Mouse (Mus musculus) heart, embryonic 14.5 days (tissue): Measurements from ENCODE around the gene Aftph. TPM values are rescaled to one million over a fixed set of nuclear protein-coding genes. Genes with fewer than 3 reads are reported as not detected.

Experiments
- ATAC-seq: fragments of 200-750 bp; cut with Nextera tagmentation; 2 replicates; pipeline ENCODE4 v1.8.0; 2017; ENCODE audit warnings: low read depth, moderate TSS enrichment; ENCODE audit not compliant: insufficient number of reproducible peaks, insufficient read depth, low FRiP score
- H3K27ac ChIP-seq, 2 experiments: fragments of 200-500 bp in 1 of 2; fragments of 300-500 bp in 1 of 2; sonication (generic) in 1 of 2; replicated peaks in 1 of 2; 2 replicates each; pipeline ENCODE4 v1.5.1; 2012 to 2014; ENCODE audit warnings: low read depth in 2 of 2, low read length in 2 of 2, control low read depth in 1 of 2, mild to moderate bottlenecking in 1 of 2, mixed read lengths in 1 of 2; ENCODE audit not compliant: control insufficient read depth in 1 of 2, insufficient read depth in 1 of 2
- H3K27me3 ChIP-seq: fragments of 300-500 bp; sonication (generic); 2 replicates; pipeline ENCODE4 v1.6.1; 2014; ENCODE audit warnings: mild to moderate bottlenecking, low read length, control low read depth; ENCODE audit not compliant: control insufficient read depth, insufficient read depth
- H3K36me3 ChIP-seq: fragments of 300-500 bp; sonication (generic); 2 replicates; pipeline ENCODE4 v1.6.1; 2014; ENCODE audit warnings: mild to moderate bottlenecking, control low read depth, low read length, mixed read lengths; ENCODE audit not compliant: control insufficient read depth, insufficient read depth
- H3K4me1 ChIP-seq, 2 experiments: fragments of 200-500 bp in 1 of 2; fragments of 300-500 bp in 1 of 2; sonication (generic) in 1 of 2; 2 replicates each; pipeline ENCODE4 v1.6.1; 2012 to 2014; ENCODE audit warnings: low read length in 2 of 2, control low read depth in 1 of 2, mixed read lengths in 1 of 2; ENCODE audit not compliant: control insufficient read depth in 2 of 2, insufficient read depth in 2 of 2
- H3K4me2 ChIP-seq: fragments of 300-500 bp; sonication (generic); 2 replicates; pipeline ENCODE4 v1.6.1; 2014; ENCODE audit warnings: mild to moderate bottlenecking, low read length
- H3K4me3 ChIP-seq, 2 experiments: fragments of 200-500 bp in 1 of 2; fragments of 300-500 bp in 1 of 2; sonication (generic) in 1 of 2; 2 replicates each; pipeline ENCODE4 v1.5.1; 2012 to 2014; ENCODE audit warnings: low read length in 2 of 2, mild to moderate bottlenecking in 2 of 2, control low read depth in 1 of 2, low read depth in 1 of 2, moderate library complexity in 1 of 2; ENCODE audit not compliant: control insufficient read depth in 1 of 2, insufficient read depth in 1 of 2
- H3K9ac ChIP-seq: fragments of 300-500 bp; sonication (generic); 2 replicates; pipeline ENCODE4 v1.6.1; 2014; ENCODE audit warnings: mild to moderate bottlenecking, low read length
- H3K9me3 ChIP-seq: fragments of 300-500 bp; sonication (generic); 2 replicates; pipeline ENCODE4 v1.6.1; 2016; ENCODE audit warnings: low read length, control low read depth; ENCODE audit not compliant: control insufficient read depth
- WGBS: fragments of 180-500 bp; shearing (Covaris S2); extraction: QIAGEN DNeasy Blood & Tissue Kit; methylation state at CpG from one replicate; pipeline ENCODE4 v1.1.7; 2014; 5-methylcytosine and 5-hydroxymethylcytosine counted together
- polyA plus RNA-seq: library from polyadenylated mRNA; unstranded; fragments of >200 nt; fragmentation: Nextera tagmentation; extraction: Ambion mirVana; gene quantifications from 2 replicates; pipeline ENCODE4 v1.2.1, GENCODE M21; 2014

The Aftph gene
- polyA plus RNA-seq, 1 experiment from 2014 or later: 11.2 TPM

DNA sequence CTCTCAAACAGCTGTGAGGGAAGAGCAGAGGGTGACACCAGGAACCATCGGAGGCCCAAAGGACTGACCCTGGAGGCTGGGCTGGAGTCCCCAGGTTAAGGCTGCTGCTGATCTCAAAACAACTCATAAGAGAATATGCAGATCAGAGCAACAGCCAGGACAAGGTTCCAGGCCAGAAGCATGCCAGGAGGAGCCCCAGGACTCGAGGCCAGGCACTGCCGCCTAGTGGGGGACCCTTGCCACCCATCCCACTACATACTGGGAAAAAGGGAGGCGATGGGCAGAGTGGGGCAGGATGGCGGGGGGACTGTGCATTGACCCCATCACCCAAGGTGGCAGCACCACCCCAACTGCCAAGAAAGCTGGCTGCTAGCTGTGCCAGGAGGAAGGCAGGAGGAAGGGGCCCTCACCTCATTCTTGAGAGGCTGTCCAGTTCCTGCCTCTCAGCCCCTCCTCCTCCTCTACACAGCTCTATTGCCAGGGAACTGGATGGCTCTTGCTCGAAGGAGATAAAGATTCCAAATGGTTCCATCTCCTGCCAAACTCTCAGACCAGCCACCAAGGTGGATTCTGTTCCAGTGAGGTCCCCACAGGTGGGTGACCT is 69.5 kb downstream of the Aftph start:
- no peak overlapping the region for H3K4me2 ChIP-seq
- 44% methylated on average over 6 of the region's 6 CpGs for WGBS
- H3K9me3 ChIP-seq: no peaks in the 10 kb centered on the region

DNA sequence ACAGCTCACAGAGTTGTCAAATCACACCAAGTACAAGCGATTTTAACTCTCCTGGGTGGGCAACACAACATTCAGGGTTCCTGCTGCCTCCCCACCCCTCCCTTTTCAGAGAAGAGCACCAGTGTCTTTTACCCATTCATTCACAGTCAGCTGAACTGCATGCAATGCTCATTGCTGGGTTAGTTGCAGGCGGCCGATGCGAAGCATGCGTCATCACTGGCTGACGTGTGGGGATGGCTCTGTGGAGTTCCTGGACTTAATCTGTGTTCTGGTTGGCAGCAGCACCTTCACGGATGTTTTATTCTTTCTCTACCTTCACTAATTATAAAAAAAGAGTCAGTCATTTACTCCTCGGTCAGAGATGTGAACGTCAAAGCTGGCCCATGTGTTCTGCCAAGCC is 76.5 kb downstream of the Aftph start:
- H3K9ac ChIP-seq: no peak overlapping the region
- no peaks in the 10 kb centered on the region for H3K36me3 ChIP-seq
- WGBS: 71% methylated on average over 9 of the region's 9 CpGs
- peaks cover 0 to 5% of the 10 kb centered on the region in 2 experiments; a peak in 1 of 4 replicates for H3K4me1 ChIP-seq
- no peak overlapping the region for H3K4me2 ChIP-seq
- H3K9me3 ChIP-seq: no peaks in the 10 kb centered on the region
- no peak overlapping the region for H3K4me3 ChIP-seq
- no peaks in the 10 kb centered on the region for H3K27me3 ChIP-seq
- ATAC-seq: no peak
- H3K27ac ChIP-seq: no peak overlapping the region

More for the DNA sequence above, 69.5 kb downstream of the Aftph start:
- Histone ChIP-seq H3K4me1 (no peaks in the 10 kb centered on the region; a peak in 1 of 4 replicates), H3K9ac (no peak overlapping the region), H3K36me3 (no peaks in the 10 kb centered on the region), H3K27me3 (no peaks in the 10 kb centered on the region), H3K27ac (no peak overlapping the region), H3K4me3 (no peak overlapping the region)
- ATAC-seq: peak; percentile 29; the same call in 1 of the 2 replicates

DNA sequence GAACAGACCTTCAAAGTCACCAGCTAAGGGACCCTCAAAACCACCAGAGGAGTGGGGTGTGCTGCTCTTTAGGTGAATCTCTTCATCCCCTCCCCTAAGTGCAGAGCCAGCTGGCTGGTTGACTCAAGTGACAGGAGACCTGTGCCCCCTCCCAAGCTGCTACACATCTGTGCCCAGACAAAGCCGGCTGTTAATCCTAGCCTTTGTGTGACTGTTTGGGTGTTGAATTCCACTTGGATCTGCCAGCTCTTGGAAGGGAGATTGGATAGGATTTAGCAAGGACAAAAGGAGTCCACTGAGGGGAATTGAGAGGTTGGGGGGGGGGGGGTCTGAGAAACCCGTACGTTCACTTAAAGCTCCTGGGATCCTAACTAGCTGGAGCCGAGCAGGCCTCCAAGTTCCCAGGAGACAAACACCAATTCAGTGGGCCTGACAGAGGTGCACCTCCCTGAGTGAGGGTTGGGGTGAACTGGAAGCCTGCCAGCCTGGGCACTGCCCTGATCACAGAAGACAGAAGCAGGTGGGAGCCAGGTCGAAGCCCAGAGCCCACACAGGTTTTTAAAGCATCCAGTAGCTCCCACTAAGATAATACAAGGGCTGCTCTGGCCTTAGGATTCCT is 77.7 kb downstream of the Aftph start:
- Histone ChIP-seq H3K36me3 (no peaks in the 10 kb centered on the region), H3K9ac (no peak overlapping the region), H3K27ac (no peak overlapping the region), H3K4me2 (no peak overlapping the region), H3K9me3 (no peaks in the 10 kb centered on the region), H3K27me3 (no peaks in the 10 kb centered on the region), H3K4me3 (no peak overlapping the region), H3K4me1 (peaks cover 0 to 5% of the 10 kb centered on the region in 2 experiments; a peak in 1 of 4 replicates)
- ATAC-seq: no peak
- WGBS: 56% methylated on average over 5 of the region's 5 CpGs

DNA sequence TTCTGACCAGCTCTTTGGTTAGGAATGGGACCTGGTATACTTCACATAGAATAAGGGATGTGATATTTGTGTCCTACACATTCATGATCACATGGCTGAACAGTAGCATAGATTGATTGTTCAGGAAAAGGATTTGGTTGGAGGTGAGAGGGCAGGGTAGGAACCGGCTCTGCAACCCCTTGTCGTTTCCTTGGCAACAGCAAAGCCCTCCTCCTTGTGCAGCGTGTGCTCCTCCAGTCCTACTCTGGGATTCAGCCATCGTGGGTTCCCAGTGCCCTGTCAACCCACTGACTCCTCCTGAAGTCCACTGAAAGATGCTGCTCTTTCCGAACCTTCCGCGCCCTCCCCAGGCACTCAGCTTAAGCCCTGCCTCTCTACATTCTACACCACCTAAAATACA is 78.6 kb downstream of the Aftph start:
- Histone ChIP-seq H3K9me3 (no peaks in the 10 kb centered on the region), H3K4me3 (no peak overlapping the region), H3K27ac (no peak overlapping the region), H3K4me2 (no peak overlapping the region), H3K4me1 (peaks cover 0 to 5% of the 10 kb centered on the region in 2 experiments; a peak in 1 of 4 replicates), H3K27me3 (no peaks in the 10 kb centered on the region), H3K9ac (no peak overlapping the region), H3K36me3 (no peaks in the 10 kb centered on the region)
- 77% methylated on average over 7 of the region's 7 CpGs for WGBS
- ATAC-seq: no peak

DNA sequence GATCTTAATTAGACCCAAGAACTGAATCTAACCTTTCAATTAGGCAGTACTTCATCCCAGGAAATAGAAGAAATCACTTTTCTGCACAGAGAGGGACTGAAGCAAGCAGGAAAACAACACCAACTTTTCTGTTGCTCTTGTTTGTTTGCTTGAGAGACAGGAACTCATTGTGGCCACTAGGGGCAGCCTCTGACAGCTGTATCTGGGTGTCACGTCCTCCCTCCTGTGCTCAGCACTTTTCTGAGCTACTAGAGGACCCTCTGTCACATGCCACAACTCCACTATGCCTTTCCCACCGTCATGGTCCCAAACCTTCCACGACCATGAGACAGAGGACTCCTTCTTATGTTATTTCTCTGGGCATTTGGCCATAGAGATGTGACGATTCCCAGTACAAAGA is 79.7 kb downstream of the Aftph start:
- Histone ChIP-seq H3K4me3 (no peak overlapping the region), H3K4me1 (peaks cover 5 to 12% of the 10 kb centered on the region in 2 experiments), H3K27ac (no peak overlapping the region), H3K4me2 (no peak overlapping the region), H3K36me3 (no peaks in the 10 kb centered on the region), H3K27me3 (no peaks in the 10 kb centered on the region), H3K9me3 (no peaks in the 10 kb centered on the region), H3K9ac (no peak overlapping the region)
- ATAC-seq: no peak
- 35% methylated on average over 4 of the region's 4 CpGs for WGBS

DNA sequence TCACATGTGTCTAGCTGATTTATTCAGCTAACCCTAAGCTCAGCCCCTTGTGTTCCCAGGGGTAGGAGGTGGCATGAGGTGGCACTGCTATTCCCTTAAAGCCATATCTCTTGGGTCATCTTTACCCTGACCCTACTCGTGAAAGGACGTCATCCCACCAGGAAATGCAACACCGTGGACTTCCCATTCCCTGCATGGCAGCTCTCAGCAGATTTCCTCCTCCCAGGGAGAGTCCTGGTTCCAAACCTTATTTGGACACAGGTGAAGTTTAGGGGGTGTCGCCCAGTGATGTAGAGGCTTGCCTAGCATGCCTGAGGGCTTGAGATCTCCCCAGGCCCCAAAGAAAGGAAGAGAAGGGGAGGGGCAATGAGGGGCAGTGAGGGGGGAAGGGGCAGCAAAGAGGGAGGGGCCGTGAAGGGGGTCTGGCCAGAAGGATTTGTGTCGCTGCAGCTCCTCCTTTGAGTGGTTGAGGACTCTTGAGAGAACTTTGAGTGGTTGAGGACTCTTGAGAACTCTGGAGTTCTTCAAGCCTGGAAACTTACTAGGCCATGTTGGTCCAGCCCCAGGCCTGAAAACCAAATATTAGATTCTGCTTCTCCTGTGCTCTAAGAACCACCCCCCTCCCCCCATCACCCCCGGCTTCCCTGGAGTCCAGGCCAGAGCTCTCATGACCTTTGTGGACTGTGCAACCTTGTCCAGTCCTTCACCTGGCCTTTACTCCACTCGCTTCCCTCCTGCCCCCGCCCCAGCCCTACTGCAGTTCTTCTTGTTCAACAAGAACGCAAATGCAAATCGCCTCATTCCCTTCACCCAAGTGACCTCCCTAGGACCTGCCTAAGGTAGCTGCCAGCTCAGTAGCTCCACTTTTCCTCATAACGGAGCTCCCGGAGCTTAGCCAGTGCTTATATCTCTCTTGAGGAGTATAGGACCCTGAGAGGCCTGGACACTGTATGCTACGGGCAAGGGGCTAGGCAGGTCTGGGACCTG is 81.0 kb downstream of the Aftph start:
- no peaks in the 10 kb centered on the region for H3K27me3 ChIP-seq
- no peaks in the 10 kb centered on the region for H3K9me3 ChIP-seq
- H3K27ac ChIP-seq: no peak overlapping the region
- no peak overlapping the region for H3K4me3 ChIP-seq
- no peak for ATAC-seq
- no peak overlapping the region for H3K9ac ChIP-seq
- WGBS: 62% methylated on average over 14 of the region's 14 CpGs
- no peaks in the 10 kb centered on the region for H3K36me3 ChIP-seq
- no peak overlapping the region for H3K4me2 ChIP-seq
- H3K4me1 ChIP-seq: peaks cover 17 to 25% of the 10 kb centered on the region in 2 experiments

DNA sequence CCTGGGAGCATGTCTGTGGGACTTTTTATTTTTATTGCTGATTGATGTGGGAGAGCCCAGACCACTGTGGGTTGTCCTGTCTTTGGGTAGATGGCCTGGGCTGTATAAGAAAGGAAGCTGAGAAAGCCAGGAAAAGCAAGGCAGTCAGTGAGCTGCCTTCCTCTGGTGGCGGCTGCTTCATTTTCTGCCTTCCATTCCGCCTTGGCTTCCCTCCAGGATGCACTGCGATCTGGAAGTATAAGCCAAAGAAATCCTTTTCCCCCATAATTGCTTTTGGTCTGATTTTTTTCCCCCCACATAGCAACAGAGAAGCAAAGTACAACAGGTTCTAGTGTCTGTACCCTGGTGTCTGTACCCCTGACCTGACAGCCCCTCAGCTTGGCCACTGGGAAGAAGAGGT is 82.3 kb downstream of the Aftph start:
- no peak overlapping the region for H3K9ac ChIP-seq
- H3K4me1 ChIP-seq: peaks cover 25 to 28% of the 10 kb centered on the region in 2 experiments
- H3K36me3 ChIP-seq: 0 out of 2 replicates have a peak, but pooled peaks cover 5% of the 10 kb centered on the region
- H3K27ac ChIP-seq: no peak overlapping the region
- no peaks in the 10 kb centered on the region for H3K27me3 ChIP-seq
- H3K4me2 ChIP-seq: no peak overlapping the region
- WGBS: 46% methylated on average over 3 of the region's 3 CpGs
- no peak overlapping the region for H3K4me3 ChIP-seq
- no peak for ATAC-seq
- H3K9me3 ChIP-seq: no peaks in the 10 kb centered on the region
